Mouse (Mus musculus) heart, postnatal 25 days (tissue): Measurements from ENCODE around the gene Ddx41. TPM values are rescaled to one million over a fixed set of nuclear protein-coding genes. Genes with fewer than 3 reads are reported as not detected.
A peak's percentile ranks its signal among the peaks of the same experiment; 100 is the strongest.
"Not testable (repeated sequence)": the region's sequence is repeated elsewhere in the genome, so short reads cannot be mapped to it uniquely, and the experiment has no call there.

Source experiments
- DNase-seq: peaks from one replicate; pipeline ENCODE4 v3.0.0; 2022; ENCODE audit warnings: low spot score
- intact Hi-C: fragments of 180-260 bp; cut with DNase I; formaldehyde crosslinking; loops from one replicate; pipeline ENCODE4 v1.15.1; 2025
- total RNA-seq, 2 experiments: library from RNA; stranded (reverse); gene quantifications; 2 replicates each; pipeline ENCODE4 v1.2.3; 2021

The Ddx41 gene
- 10 to 100 TPM; 13.1 to 13.2 TPM for total RNA-seq

GRCm38 (mm10) chr13:55536194-55537175 is at the start of gene Ddx41:
Gene Ddx41, minus strand, starts transcription at chr13:55536658.
- peak; percentile 99 for DNase-seq
- intact Hi-C loops = loop anchor here (1.0 to 5.0 kb wide), 3 partner anchors 20 to 129 kb away; no protein-coding TSS in a partner anchor

DNA sequence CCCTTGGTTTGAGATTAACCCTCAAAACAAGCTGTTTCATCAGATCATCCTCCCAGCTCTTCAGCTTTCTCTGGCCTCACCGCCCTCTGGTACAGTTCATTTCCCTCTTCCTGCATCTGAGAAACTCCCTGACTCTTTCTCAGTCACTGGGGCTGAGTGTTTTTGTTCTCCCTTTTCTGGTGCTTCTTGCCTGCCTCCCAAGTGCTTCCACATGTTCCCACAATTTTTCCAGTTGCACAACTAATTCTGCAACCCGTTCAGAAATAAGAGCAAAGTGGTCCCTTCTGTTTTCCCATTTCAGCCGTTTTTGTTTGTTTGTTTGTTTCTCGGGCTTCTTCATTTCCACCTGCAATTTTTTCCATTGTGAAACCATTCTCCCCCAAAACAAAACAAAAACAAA is 41.6 kb upstream of the Ddx41 start:
- DNase-seq = no peak
- intact Hi-C loops = no loop called here

DNA sequence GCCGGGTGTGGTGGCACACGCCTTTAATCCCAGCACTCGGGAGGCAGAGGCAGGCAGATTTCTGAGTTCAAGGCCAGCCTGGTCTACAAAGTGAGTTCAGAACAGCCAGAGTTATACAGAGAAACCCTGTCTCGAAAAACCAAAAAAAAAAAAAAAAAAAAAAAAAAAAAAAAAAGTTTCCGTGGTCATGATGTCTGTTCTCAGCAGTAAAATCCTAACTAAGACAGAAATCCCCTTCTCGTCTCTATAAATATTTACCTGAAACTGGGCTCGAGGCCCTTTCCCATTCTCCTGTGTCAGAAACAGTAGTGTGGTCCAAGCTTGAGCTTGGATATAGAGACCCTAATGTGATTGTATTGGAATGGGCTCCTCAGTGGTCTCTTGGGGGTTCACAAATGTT is 40.4 kb upstream of the Ddx41 start:
- DNase-seq, intact Hi-C loops: not testable (repeated sequence)

GRCm38 (mm10) chr13:55575932-55576331 is 39.5 kb upstream of the Ddx41 start:
- intact Hi-C loops = no loop called here
- DNase-seq = no peak

DNA sequence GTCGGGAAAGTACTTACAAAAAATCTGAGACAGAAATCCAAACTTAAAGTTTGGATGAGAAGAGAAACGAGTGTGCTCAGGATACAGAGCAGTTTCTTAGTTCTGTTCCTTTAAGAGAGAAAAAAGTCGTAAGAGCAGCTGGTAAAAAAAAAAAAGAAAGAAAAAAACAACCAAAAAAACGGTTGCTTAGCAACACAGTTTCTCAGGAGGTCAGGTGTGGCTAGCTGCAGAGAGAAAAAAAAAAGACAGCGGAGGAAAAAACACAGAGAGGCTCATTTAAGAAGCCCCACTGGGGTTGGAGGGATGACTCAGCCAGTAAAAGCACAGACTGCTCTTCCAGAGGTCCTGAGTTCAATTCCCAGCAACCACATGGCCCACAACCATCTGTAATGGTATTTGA is 37.9 kb upstream of the Ddx41 start:
- DNase-seq = no peak
- intact Hi-C loops = no loop called here

GRCm38 (mm10) chr13:55573432-55573831 is 37.0 kb upstream of the Ddx41 start, which contains the start of gene Tmed9:
Gene Tmed9, plus strand, starts transcription at chr13:55573732.
- no peak for DNase-seq
- intact Hi-C loops = loop anchor here (2.0 kb wide), 1 partner anchor 17 kb away; no protein-coding TSS in a partner anchor

GRCm38 (mm10) chr13:55571977-55572376 is 35.5 kb upstream of the Ddx41 start:
- intact Hi-C loops = loop anchor here (2.0 kb wide), 1 partner anchor 19 kb away; no protein-coding TSS in a partner anchor
- DNase-seq = no peak

GRCm38 (mm10) chr13:55571027-55571751 is 34.7 kb upstream of the Ddx41 start, which contains the start of gene Fam193b:
Gene Fam193b, minus strand, starts transcription at chr13:55571120.
- intact Hi-C loops = no loop called here
- peak; percentile 89 for DNase-seq

GRCm38 (mm10) chr13:55570286-55570973 is 34.0 kb upstream of the Ddx41 start:
- intact Hi-C loops = loop anchor here (1.0 kb wide), 1 partner anchor 34 kb away; the partner anchor contains the start of gene Ddx41
- no peak for DNase-seq

DNA sequence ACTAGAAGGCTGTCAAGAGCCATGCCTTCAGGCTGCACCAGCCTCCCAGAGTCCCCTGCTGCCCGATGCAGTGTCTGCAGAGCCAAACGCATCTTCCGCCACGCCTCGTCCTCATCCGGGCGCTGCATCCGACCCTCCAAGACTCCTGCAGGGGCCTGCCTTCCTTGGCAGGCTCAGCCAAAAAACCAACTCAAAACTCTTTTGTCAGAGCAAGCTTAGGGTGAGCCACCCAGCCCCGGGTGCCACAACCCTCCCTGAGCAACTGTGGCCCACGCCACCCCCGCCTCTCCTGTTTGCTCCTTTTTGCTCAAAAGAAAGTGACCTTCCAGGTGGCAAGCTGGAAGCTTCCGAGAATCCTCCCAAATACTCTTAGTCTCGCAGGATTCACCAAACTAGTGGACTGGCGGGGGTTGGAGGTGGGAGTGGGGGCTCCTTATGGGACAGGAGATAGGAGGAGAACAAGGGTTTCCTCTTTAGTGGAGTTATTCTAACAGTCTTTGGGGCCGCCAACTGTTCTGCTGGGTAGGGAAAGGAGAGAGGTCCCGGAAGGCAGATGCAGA is 33.3 kb upstream of the Ddx41 start:
- DNase-seq = no peak
- intact Hi-C loops = loop anchor here (1.0 kb wide), 1 partner anchor 34 kb away; the partner anchor contains the start of gene Ddx41

GRCm38 (mm10) chr13:55568524-55568923 is 32.1 kb upstream of the Ddx41 start:
- DNase-seq, intact Hi-C loops: not testable (repeated sequence)

DNA sequence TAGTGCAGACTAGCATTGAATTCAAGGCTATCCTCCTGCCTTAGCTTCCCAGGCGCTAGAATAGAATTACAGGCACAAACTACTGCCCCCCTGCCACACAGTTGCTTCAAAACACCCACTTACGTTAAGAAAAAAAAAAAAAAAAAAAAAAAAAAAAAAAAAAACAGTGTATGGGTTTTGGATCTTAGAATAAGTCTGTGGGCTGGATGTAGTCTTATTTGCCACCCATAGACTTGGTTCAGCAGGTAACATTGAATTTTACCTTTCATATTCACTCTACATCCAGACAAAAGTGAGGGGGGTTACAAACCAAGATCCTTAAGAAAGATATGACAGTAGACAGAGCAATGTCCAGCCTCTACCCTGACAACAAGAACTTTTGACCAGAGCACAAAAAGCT is 31.5 kb upstream of the Ddx41 start:
- no peak for DNase-seq
- intact Hi-C loops = no loop called here

DNA sequence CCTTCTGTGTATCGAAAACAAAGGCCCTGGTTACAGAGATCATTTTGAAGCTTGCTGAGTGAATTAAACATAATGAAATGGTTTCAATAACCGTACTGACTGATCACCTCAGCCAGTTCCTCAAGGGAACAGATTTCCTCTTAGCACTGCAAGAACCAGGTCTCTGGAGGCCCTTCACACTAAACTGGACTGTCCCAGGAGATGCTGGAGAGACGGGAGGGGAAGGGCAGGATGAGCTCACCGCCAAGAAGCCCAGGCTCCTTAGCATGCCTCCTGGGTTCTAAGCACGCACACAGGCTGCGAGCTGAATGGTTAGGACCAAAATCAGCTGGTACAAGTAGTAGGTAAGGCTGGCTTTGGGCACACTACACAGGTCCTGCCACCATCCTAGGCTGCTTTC is 30.5 kb upstream of the Ddx41 start:
- DNase-seq = no peak
- intact Hi-C loops = no loop called here

DNA sequence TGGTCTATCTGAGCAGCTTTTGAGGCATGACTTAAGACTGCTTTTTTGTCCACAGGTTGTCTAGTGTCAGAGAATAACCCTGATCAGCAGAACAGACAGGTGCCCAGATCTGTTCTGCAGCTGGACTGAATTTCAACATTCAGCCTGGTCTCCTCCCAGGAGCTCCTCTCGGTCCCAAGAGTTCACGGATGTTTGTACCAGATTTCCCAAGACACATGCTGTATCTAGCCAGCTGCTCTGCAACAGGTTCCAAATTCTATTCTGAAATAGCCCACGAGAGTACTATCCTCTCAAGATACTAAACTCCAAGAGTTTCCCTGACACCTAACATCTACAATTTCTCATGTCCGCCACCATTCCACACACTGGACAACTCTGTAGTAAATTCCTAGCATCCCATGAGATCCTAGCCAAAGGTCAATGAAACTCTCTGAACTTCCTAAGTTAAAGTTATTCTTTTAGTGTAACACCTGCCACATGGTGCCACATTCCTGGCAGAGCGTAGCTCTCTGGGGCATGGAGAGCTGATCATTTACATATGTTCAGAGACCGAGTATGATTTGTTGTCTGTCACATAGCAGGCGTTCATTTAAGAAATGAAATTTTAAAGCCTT is 26.9 kb upstream of the Ddx41 start:
- no peak for DNase-seq
- intact Hi-C loops = no loop called here

DNA sequence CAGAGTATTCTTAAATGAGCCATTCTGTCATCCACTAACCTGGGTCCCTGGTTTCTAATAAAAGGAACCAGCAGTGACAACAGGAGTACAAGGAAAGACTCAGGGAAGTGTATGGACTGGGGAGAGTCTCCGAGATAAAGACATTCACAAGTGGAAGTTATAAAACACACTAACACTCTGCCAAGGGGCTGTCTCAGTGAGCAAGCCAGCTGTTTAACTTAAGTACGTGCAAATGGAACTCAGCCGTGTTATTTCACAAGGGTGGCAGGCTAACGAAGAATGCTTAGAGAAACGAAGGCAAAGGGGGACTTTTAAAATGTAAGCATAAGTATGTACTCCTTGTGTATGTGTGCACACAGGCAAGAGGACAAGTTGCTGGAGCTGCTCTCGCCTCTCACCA is 21.0 kb upstream of the Ddx41 start:
- no peak for DNase-seq
- intact Hi-C loops = no loop called here

DNA sequence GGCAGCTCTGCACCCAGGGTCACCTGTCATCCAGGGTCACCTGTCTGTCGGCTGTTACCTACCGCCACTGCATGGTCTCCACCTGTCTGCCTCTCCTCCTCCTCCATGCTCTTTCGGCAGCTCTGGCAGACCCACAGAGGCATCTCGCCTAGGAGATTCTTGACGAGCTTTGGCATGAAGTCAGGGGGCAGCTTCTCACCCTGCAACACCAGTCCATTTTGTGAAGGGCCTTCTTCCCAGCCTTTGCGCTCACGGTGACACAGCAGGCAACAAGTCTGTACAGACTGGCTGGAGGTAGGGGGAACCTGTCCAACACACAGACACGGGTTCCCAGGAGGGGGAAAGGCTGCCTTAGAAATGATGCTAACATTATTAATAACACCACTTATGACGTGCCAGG is 19.5 kb upstream of the Ddx41 start:
- DNase-seq = no peak
- intact Hi-C loops = no loop called here

DNA sequence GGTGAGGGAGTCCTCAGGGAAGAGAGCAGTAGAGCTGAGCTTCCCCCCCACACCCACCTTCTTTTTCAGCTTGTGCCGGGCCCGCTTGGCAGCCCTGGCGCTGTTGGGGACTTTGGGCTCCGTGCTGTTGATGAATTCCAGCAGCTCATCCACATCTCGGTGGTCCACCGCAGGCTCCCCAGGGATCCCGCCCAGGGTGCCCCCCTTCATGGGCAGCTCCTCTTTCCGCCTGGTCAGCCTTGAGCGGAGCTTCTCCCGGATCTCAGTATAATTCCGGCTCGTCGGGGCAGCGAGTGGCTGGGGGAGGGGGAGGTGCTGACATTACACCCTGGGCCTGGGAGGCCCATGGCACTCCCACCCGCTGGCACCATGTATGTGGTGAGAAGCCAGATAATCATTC is 12.6 kb upstream of the Ddx41 start:
- no peak for DNase-seq
- intact Hi-C loops = no loop called here

DNA sequence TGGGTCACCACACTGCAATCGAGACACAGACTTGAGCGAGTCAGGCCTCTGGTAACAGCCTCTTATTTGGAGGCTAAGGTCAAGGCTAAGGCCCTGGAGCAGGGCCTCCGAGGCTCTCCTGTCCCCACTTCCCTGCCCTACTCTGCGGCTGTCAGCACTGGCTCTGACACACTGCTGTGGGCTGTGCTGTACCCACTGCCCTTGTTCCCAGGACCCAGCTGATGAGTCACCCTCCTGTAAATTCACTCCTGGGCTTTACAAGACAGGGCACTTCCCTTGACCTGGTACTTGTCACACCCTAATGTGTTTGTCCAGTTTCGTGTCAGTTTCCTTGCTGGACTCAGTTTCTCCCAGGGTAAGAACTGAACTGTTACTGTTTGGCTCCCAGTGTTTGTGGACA is 12.0 kb upstream of the Ddx41 start:
- DNase-seq = no peak
- intact Hi-C loops = no loop called here

DNA sequence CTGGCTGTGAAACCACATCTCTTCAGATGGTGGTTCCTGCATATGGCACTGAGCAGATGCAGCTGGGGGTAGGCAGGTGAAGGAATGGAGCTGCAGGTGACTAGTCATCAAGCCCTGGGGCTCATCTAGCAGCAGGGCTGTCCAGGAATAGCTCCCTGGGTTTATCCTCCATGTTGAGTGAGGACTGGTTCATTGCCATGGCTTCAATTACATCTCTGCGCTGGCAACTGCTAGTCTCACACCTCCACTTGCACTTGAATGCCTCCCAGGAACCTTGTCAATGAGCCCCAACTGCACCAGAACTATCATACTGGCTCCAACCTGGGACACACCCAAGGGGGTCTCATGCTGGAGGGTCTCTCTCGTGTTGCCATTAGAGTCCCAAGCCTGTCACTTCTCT is 11.5 kb upstream of the Ddx41 start:
- DNase-seq = no peak
- intact Hi-C loops = no loop called here
